Mouse (Mus musculus) kidney, postnatal 25 days (tissue): ENCODE measurements around the gene Gm4353.
A peak's percentile ranks its signal among the peaks of the same experiment; 100 is the strongest.
"Not testable (repeated sequence)": the region's sequence is repeated elsewhere in the genome, so short reads cannot be mapped to it uniquely, and the experiment has no call there.

Experiments used
- DNase-seq, 2 experiments: peaks; one replicate each; pipeline ENCODE4 v3.0.0; 2021; ENCODE audit warnings: mixed read lengths in 2 of 2

The Gm4353 gene

GRCm38 (mm10) chr7:116084366-116084765, at the start of gene Gm4353:
Gm4353 (minus strand) TSS chr7:116084635.
- DNase-seq, result not testable (repeated sequence)

GRCm38 (mm10) chr7:116132078-116132477, 47.6 kb upstream of the Gm4353 start:
- DNase-seq, result peak; percentile 82 to 88

GRCm38 (mm10) chr7:116131390-116131789, 47.0 kb upstream of the Gm4353 start:
- no peak for DNase-seq

DNA sequence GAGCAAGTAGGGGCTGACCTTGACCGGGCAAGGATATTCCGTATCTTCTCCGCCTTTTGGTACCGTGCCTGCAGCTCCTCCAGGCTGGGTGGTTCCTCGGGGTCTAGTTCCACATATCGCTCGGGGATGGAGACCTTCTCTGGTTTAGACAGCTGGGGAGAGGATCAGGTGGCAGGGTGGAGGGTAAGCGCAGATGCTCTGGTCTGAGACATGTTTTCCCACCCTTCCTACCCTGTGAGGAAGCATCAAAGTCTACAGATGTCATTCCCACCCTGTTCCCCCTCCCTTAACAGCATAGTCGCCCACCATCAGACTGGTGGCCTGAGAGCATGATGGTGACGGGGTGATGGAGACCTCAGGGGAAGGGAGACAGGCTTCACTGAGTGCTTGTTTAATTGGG, 44.9 kb upstream of the Gm4353 start:
- DNase-seq, result no peak

- DNase-seq, result no peak
Observed at GRCm38 (mm10) chr7:116128286-116128685, 43.9 kb upstream of the Gm4353 start.

- no peak for DNase-seq
Observed at GRCm38 (mm10) chr7:116127052-116127451, 42.6 kb upstream of the Gm4353 start.

DNA sequence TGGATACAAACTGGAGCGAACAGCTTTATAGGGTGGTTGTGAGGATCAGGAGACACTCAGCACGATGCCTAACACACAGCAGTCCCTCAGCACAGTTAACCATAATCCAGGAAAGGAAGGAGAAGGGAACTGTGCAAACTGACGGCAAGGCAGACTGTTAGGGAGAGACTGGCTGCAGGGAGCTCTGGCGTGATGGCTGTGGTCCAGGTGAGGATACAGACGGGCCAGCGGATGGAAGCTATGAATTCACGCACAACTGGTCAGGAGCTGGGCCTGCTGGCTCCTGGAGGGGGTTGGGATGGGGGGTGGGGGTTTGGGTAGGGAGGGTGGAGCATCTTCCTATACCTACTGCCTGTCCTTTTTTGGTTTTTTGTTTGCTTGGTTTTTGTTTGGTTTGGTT, 41.2 kb upstream of the Gm4353 start:
- DNase-seq, result no peak

DNA sequence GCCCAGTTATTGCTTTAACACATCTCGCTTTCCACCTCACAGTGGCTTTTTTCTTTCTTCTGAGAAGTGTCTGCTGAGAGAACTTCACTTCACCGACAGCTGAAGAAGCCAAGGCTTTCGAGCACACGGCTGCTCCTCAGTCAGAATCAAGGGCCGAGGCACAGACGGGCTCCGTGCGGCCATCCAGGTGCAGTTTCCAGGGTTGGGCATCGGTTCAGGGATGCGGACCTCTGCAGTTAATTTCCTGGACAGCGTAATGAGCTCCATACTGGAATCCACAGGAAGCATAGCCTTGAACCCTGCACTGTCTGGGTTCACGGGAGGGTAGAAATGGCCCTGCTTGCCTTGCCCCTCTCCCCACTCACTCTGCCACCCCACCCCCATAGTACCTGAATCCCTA, 39.6 kb upstream of the Gm4353 start:
- DNase-seq, result peak in 1 of 2 experiments; percentile 19

GRCm38 (mm10) chr7:116123597-116123985, 39.2 kb upstream of the Gm4353 start:
- DNase-seq, result peak in 1 of 2 experiments; percentile 31

- DNase-seq, result peak in 1 of 2 experiments; percentile 33
Observed at GRCm38 (mm10) chr7:116122981-116123596, 38.7 kb upstream of the Gm4353 start.

- peak in 1 of 2 experiments; percentile 29 for DNase-seq
Observed at GRCm38 (mm10) chr7:116121202-116121601, 36.8 kb upstream of the Gm4353 start.

DNA sequence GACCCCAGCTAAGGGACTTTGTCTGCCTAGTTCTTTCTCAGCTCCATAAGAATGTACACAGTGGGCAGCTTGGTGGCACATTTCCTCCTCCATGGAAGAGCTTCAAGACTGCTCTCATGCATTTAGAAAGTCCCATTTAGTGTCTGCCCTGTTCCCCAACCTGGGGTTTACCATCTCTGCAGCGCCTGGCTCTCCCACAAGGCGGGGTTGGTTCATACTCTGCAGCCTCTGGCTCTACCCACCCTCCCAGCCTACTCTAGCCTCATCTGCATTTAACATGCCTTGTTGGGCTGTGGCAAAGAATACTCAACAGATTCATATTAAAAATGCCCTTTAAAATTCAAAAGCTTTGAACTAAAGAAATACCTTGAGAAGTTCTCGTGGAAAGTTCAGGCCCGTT, 36.3 kb upstream of the Gm4353 start:
- peak in 1 of 2 experiments; percentile 12 for DNase-seq

- no peak for DNase-seq
Observed at GRCm38 (mm10) chr7:116119306-116119857, 34.9 kb upstream of the Gm4353 start.

DNA sequence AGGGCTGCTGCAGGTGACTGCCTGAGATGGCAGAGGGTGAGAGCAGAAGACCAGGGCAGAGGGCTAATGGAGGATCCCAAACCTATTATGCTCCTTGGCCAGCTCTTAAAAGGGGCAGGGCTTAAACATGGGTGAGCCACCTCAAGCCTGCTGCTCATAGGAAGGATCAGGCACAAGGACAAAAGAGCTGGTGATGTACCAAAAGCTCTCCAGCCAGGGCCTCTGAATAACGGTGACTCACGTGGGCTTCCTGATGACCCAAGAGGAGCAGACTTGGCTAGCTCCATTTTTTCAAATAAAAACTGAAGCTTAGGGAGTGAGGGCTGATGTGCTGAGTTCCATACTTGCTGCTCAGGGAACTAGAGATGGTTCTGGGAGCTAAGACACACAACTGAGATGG, 31.6 kb upstream of the Gm4353 start:
- DNase-seq, result no peak

- no peak for DNase-seq
Observed at GRCm38 (mm10) chr7:116115216-116115930, 30.9 kb upstream of the Gm4353 start.

- DNase-seq, result no peak
Observed at GRCm38 (mm10) chr7:116111546-116111945, 27.1 kb upstream of the Gm4353 start.

- no peak for DNase-seq
Observed at GRCm38 (mm10) chr7:116110661-116111060, 26.2 kb upstream of the Gm4353 start.

GRCm38 (mm10) chr7:116103091-116103490, 18.7 kb upstream of the Gm4353 start:
- DNase-seq, result no peak

DNA sequence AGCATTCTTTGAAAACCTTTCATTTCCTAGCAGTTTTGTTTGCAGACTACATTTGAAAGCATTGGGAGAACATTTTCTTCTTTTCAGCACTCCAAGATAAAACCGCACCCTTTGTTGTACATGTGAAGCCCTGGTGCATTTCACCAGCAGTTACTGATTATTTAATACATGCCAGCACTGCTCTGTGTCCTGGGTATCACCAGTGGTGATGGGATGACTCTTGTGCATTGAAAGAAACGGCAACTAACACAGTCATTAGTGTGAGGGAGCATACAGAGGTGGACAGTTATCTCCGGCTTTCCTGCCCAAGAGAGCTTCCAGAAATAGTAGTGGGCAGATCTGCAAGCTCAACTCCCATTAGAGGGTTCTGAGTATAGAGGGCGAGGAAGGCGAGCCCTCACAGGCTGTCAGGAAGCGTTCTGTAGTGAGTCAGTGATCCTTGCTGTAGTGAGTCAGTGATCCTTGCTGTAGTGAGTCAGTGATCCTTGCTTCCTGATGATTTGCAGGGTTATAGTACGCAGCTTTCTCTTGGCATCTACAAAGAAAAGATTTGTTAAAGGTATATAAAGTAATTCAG, 15.6 kb upstream of the Gm4353 start:
- no peak for DNase-seq

DNA sequence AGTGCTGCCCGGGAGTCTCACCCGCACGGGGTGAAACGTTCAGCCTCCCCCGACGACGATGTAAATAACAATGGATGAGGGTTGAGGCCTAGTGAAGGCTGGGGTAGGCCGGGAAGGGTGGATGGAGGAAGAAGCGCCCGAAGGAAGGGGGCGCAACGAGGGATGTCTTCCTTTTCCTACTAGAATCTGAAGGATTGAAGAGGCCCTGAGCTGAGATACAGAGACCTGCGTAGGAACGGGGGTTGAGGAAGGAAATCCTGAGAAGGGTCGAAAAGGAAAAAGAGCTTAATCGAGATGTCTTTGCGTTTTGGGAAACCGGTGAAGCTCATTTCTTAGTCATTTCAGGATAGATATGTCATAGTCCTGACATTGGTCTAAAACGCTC, 9.0 kb upstream of the Gm4353 start:
- no peak for DNase-seq

GRCm38 (mm10) chr7:116092710-116093465, 8.5 kb upstream of the Gm4353 start:
- DNase-seq, result peak; percentile 93 to 95

DNA sequence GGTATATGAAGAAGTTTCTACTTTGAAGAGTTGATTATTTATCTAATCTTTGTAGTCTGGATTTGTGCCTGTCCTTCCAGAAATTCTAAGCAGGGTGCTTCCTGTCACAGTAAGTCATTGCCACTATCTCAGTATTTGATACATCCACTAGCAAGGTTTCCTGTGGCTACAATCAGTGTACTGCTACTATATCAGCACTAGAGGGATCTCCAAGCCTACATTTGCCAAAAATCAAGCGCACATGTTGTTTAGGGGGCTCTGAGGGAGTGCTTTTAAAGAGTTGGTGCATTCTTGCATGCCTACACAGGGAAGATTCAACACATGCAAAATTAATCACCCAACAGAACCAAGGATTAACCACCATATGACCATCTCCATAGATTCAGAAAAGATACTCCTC, 23.7 kb downstream of the Gm4353 start:
- no peak for DNase-seq

- peak in 1 of 2 experiments; percentile 29 for DNase-seq
Observed at GRCm38 (mm10) chr7:116040470-116041019, 43.9 kb downstream of the Gm4353 start.
